Mouse (Mus musculus): ENCODE data around the gene Duox1. TPM values are rescaled to one million over a fixed set of nuclear protein-coding genes. Genes with fewer than 3 reads are reported as not detected.
A peak's percentile ranks its signal among the peaks of the same experiment; 100 is the strongest.

The Duox1 gene
- polyA plus RNA-seq, 1 experiment from 2014 or later, result 0.06 TPM

DNA sequence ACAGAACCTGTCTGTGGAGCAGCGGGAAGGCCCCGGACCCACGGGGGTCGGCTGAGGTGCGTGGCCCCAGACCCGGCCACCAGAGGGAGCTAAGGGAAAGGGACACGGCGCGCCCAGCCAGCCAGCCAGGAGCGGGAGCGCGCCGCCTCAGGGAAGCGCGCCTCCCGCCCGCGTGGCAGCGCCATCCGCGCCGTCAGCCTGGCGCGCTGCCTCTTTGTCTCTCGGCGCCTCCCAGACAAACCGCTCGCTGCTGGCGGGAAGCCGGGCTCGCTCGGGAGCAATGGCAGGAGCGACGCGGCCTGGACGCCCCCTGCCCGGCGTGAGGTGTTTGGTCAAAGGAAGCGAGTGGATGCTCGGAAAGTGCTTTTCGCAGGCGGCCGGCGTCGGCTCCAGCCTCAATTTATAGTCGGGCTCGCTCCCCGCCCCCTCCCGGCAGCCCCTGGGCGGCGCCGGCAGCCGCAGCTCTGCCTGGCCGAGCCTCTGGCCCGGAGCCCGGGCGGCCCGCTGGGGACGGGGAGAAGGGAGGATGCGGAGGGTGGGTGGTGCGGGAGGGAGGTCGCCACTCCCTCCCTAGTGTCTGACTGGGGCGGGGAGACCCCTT lies 33.2 kb downstream of the Duox1 start:
- under 1% methylated on average over 50 of the region's 63 CpGs for WGBS
- peak overlapping the region; percentile 46 for H3K4me3 ChIP-seq (ENCODE audit: low read depth, low read length)

DNA sequence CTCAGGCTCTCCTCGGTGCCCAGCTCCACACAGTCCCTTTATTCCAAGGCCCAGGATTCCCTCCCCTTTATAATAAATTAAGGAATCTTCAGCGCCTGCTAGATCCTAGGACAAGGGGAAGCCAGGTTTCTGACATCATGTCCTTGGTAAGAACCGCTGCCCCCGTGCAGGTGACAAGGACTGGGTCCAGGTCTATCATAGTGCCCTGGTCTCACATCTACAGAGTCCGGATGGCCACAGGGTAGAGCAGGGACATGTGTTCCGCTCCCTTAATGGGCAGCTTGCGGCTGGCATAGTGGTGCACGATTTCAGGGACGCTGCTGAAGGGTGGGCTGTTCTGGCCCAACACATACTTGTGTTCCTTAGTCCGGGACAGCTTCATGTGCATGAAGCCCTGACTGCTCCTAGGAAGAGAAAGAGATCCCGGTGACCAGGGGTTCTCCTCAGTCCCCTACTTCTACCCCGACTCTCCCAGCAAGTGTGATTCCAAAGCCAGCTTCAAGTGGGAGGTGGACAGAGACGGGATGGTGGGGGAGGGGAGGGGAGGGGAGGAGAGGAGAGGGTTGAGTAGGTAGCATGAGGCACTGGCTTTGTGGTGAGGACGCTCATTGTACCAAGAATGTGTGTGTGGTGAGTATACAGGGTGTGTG lies 33.8 kb downstream of the Duox1 start:
- Histone ChIP-seq H3K9me3 (replicated peaks; ENCODE audit: control insufficient read depth, low read length) (no peaks in the 10 kb centered on the region), H3K36me3 (ENCODE audit: control insufficient read depth, insufficient read depth, low read length) (peaks cover 8% of the 10 kb centered on the region; the same call in 1 of the 2 replicates), H3K27ac (ENCODE audit: low read depth, low read length) (peak overlapping the region; percentile 100), H3K4me2 (ENCODE audit: low read length) (peak overlapping the region; percentile 72), H3K4me3 (ENCODE audit: low read depth, low read length) (peak overlapping the region; percentile 46), H3K9ac (ENCODE audit: low read length) (peak overlapping the region; percentile 92), H3K4me1 (ENCODE audit: control insufficient read depth, insufficient read depth, low read length) (peaks cover 44% of the 10 kb centered on the region), H3K27me3 (replicated peaks; ENCODE audit: control insufficient read depth, insufficient read depth, low read length) (no peaks in the 10 kb centered on the region)
- DNase-seq (ENCODE audit: low spot score), result no peak
- peak; percentile 29 for ATAC-seq
- WGBS, result 9% methylated on average over 14 of the region's 14 CpGs

More for the DNA sequence above, 33.2 kb downstream of the Duox1 start:
- DNase-seq (ENCODE audit: low spot score) (peak; percentile 94), ATAC-seq (peak; percentile 82)
- Histone ChIP-seq H3K4me2 (ENCODE audit: low read length) (peak overlapping the region; percentile 72), H3K9me3 (replicated peaks; ENCODE audit: control insufficient read depth, low read length) (no peaks in the 10 kb centered on the region), H3K36me3 (ENCODE audit: control insufficient read depth, insufficient read depth, low read length) (0 out of 2 replicates have a peak, but pooled peaks cover 3% of the 10 kb centered on the region), H3K9ac (ENCODE audit: low read length) (peak overlapping the region; percentile 92), H3K4me1 (ENCODE audit: control insufficient read depth, insufficient read depth, low read length) (peaks cover 44% of the 10 kb centered on the region), H3K27me3 (replicated peaks; ENCODE audit: control insufficient read depth, insufficient read depth, low read length) (no peaks in the 10 kb centered on the region), H3K27ac (ENCODE audit: low read depth, low read length) (peak overlapping the region; percentile 100)

DNA sequence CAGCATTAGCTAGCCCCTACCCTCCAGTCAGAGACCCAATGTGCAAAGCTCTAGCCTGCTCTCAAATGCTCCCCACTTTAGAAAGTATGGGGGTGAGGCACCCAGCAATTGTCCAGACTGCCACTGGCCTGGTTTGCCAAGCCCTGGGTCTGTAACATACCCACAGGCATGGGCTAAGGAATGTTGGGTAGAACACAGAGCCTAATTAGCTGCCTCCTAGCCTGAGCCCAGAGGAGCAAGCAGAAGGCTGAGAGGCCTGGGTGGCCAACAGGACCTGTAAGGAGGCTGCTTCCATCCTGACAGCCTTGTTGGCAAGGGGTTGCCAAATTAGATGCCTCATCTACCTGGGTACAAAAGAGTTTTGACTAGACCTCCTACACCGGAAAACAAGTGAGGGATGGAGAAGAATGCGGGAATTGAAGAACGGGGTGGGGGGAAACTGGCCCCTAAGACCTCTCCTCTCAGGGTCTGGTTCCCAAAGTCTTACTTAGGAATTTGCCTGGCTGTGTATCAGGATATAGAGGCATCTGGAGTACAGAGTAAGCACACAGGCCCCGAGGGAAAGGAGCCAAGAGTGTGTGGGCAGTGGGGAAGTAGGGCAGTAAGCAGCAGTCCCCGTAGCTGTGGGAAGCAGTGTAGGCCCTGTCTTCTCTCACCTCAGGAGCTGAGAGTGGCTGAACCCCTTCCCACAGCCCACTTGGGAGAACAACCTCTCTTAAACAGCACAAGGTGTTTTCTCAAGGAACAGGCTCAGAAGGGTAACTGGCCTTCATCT lies 35.9 kb downstream of the Duox1 start:
- peaks cover 44% of the 10 kb centered on the region for H3K4me1 ChIP-seq (ENCODE audit: control insufficient read depth, insufficient read depth, low read length)

DNA sequence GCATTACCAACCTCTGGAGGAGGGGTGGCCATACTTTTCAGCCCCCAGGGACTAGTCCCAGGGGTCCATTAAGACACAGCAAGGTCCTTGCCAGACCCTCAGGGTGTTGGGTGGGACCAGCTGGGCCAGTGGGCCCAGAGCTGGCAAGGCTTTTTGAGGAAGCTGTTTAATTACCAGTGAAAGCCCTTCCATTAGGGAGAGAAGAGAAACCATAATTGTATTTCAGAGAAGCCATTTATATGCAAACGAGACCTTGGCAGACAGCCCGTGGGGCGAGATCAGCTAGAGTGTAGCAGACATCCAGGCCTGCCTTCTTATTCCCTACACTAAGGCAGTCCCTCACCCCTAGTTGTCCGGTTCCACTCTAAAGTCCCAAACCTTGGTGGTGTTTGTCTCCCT lies 36.5 kb downstream of the Duox1 start:
- Histone ChIP-seq H3K9me3 (replicated peaks; ENCODE audit: control insufficient read depth, low read length) (no peaks in the 10 kb centered on the region), H3K4me2 (ENCODE audit: low read length) (0 out of 2 replicates have a peak overlapping the region, but pooled peaks have one; percentile 4), H3K36me3 (ENCODE audit: control insufficient read depth, insufficient read depth, low read length) (peaks cover 26% of the 10 kb centered on the region), H3K27ac (ENCODE audit: low read depth, low read length) (peak overlapping the region; percentile 61), H3K4me3 (ENCODE audit: low read depth, low read length) (no peak overlapping the region), H3K9ac (ENCODE audit: low read length) (no peak overlapping the region), H3K27me3 (replicated peaks; ENCODE audit: control insufficient read depth, insufficient read depth, low read length) (no peaks in the 10 kb centered on the region), H3K4me1 (ENCODE audit: control insufficient read depth, insufficient read depth, low read length) (peaks cover 44% of the 10 kb centered on the region)
- under 1% methylated on average over 4 of the region's 4 CpGs for WGBS
- ATAC-seq (peak; percentile 71), DNase-seq (ENCODE audit: low spot score) (peak; percentile 97)

More for the DNA sequence above, 35.9 kb downstream of the Duox1 start:
- Histone ChIP-seq H3K4me3 (ENCODE audit: low read depth, low read length) (no peak overlapping the region), H3K9me3 (replicated peaks; ENCODE audit: control insufficient read depth, low read length) (no peaks in the 10 kb centered on the region), H3K27me3 (replicated peaks; ENCODE audit: control insufficient read depth, insufficient read depth, low read length) (no peaks in the 10 kb centered on the region), H3K36me3 (ENCODE audit: control insufficient read depth, insufficient read depth, low read length) (peaks cover 20% of the 10 kb centered on the region; the same call in 1 of the 2 replicates), H3K27ac (ENCODE audit: low read depth, low read length) (peak overlapping the region; percentile 61), H3K4me2 (ENCODE audit: low read length) (no peak overlapping the region), H3K9ac (ENCODE audit: low read length) (no peak overlapping the region)
- DNase-seq (ENCODE audit: low spot score) (peak; percentile 78), ATAC-seq (peak; percentile 24)
- 9% methylated on average over 5 of the region's 5 CpGs for WGBS

DNA sequence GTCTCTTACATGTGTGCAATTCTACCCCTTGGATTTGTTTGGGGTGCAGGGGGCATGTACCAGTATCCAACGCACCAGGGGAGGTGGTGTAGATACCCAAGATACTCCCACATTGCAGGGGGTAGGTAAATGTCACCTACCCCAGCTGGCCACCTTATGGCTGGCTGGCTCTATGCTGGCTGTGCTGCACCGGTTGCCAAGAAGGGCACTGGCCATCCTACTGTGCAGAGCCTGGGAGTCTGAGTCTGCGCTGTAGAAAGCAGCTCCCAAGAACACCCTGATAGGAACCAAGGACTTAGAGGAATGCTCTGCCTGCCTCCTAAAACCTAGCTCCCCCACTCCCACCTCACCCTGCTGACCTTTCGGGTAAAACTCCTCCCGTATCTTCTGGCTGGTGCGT lies 37.5 kb downstream of the Duox1 start:
- peaks cover 42% of the 10 kb centered on the region for H3K4me1 ChIP-seq (ENCODE audit: control insufficient read depth, insufficient read depth, low read length)
- no peak overlapping the region for H3K9ac ChIP-seq (ENCODE audit: low read length)
- H3K27ac ChIP-seq (ENCODE audit: low read depth, low read length), result no peak overlapping the region; the same call in 1 of the 2 replicates

DNA sequence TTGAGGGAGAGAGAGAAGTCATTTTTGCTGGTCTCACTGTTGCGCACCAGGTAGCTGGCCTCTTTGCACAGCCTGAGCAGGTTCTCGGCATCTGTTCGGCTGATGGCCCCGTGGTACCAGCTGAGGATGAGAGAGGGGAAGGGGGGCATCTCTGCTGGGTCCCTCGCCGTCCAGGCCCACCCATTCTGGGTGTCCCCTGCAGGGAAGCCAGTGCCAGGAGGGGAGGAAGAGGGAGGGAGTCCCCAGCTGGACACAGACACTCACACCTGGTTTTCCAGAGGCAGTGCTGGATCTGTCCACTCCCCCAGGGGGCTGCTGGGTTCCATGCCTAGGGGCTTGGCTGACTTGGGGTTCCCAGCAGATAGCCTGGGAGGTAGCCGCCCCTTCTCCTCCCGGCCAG lies 38.3 kb downstream of the Duox1 start:
- Histone ChIP-seq H3K4me1 (ENCODE audit: control insufficient read depth, insufficient read depth, low read length) (peaks cover 38% of the 10 kb centered on the region), H3K27me3 (replicated peaks; ENCODE audit: control insufficient read depth, insufficient read depth, low read length) (no peaks in the 10 kb centered on the region), H3K9ac (ENCODE audit: low read length) (no peak overlapping the region), H3K4me2 (ENCODE audit: low read length) (no peak overlapping the region), H3K36me3 (ENCODE audit: control insufficient read depth, insufficient read depth, low read length) (peaks cover 32% of the 10 kb centered on the region), H3K9me3 (replicated peaks; ENCODE audit: control insufficient read depth, low read length) (no peaks in the 10 kb centered on the region), H3K4me3 (ENCODE audit: low read depth, low read length) (no peak overlapping the region), H3K27ac (ENCODE audit: low read depth, low read length) (no peak overlapping the region)
- WGBS, result 83% methylated on average over 8 of the region's 8 CpGs
- ATAC-seq (no peak), DNase-seq (ENCODE audit: low spot score) (no peak)

More for the DNA sequence above, 37.5 kb downstream of the Duox1 start:
- no peak overlapping the region for H3K4me2 ChIP-seq (ENCODE audit: low read length)
- no peaks in the 10 kb centered on the region for H3K27me3 ChIP-seq (replicated peaks; ENCODE audit: control insufficient read depth, insufficient read depth, low read length)
- no peaks in the 10 kb centered on the region for H3K9me3 ChIP-seq (replicated peaks; ENCODE audit: control insufficient read depth, low read length)
- WGBS, result 80% methylated on average over 6 of the region's 6 CpGs
- ATAC-seq (no peak), DNase-seq (ENCODE audit: low spot score) (no peak)
- no peak overlapping the region for H3K4me3 ChIP-seq (ENCODE audit: low read depth, low read length)
- H3K36me3 ChIP-seq (ENCODE audit: control insufficient read depth, insufficient read depth, low read length), result peaks cover 29% of the 10 kb centered on the region

DNA sequence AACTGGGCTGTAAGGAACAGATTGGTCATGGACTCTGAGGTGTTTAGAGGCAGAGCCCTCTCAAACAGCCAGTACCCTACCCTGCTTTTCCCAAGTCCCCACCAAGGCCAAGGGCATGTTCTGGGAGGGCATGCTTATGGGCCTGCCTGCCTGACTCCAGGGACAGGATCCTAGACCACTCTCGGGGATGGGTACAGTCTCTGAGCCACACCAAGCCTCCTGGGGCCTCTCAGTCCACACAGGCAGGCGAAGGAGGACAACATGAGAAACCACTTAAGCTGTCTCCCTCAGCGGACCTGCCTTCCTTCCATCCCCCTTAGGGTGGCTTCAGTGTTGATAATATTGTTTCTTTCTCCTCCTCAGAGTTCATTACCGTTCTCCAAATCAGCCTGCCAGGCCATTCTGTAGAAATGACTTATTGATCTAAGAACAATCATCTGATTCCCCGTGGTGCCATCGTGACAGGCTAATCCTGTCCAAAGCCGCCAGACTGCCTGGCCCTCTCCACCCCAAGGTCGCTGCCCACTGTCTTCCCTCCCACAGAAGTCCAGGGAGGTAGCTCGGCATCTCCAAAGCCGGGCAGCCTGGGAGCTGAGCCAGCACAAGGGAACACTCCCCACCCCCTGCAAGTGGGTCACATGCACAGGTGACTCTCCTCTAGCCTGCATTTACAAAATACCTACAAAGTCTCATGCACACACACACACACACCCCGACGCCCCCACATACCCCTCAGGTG lies 38.9 kb downstream of the Duox1 start:
- H3K36me3 ChIP-seq (ENCODE audit: control insufficient read depth, insufficient read depth, low read length), result peaks cover 38% of the 10 kb centered on the region
- H3K9me3 ChIP-seq (replicated peaks; ENCODE audit: control insufficient read depth, low read length), result no peaks in the 10 kb centered on the region
- WGBS, result 66% methylated on average over 12 of the region's 12 CpGs
- H3K4me3 ChIP-seq (ENCODE audit: low read depth, low read length), result no peak overlapping the region
- no peaks in the 10 kb centered on the region for H3K27me3 ChIP-seq (replicated peaks; ENCODE audit: control insufficient read depth, insufficient read depth, low read length)
- DNase-seq (ENCODE audit: low spot score) (no peak), ATAC-seq (no peak)
- no peak overlapping the region for H3K9ac ChIP-seq (ENCODE audit: low read length)
- no peak overlapping the region for H3K27ac ChIP-seq (ENCODE audit: low read depth, low read length)
- no peak overlapping the region for H3K4me2 ChIP-seq (ENCODE audit: low read length)
- H3K4me1 ChIP-seq (ENCODE audit: control insufficient read depth, insufficient read depth, low read length), result peaks cover 35% of the 10 kb centered on the region

DNA sequence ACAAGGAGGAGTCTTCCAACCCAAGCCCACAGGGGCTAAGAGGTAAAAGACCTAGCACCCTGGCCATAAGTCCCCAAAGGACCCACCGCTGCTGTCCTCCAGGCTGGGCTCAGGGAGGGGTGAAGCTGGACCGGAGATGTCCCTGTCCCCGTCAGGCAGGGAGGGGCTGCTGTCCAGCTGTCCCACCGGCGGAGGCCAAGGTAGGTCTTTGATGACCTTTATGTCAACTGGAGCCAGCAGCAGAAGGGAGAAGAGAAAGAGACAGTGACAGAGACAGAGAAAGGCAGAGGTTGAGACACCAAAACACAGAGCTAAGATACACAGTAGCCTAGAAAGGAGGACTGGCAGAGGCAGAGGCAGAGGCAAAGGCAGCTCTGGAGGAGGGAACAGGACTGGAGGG lies 39.9 kb downstream of the Duox1 start:
- ATAC-seq (no peak), DNase-seq (ENCODE audit: low spot score) (no peak)
- H3K9ac ChIP-seq (ENCODE audit: low read length), result no peak overlapping the region
- H3K4me3 ChIP-seq (ENCODE audit: low read depth, low read length), result no peak overlapping the region
- H3K27me3 ChIP-seq (replicated peaks; ENCODE audit: control insufficient read depth, insufficient read depth, low read length), result no peaks in the 10 kb centered on the region
- no peaks in the 10 kb centered on the region for H3K9me3 ChIP-seq (replicated peaks; ENCODE audit: control insufficient read depth, low read length)
- WGBS, result 93% methylated on average over 5 of the region's 5 CpGs
- H3K27ac ChIP-seq (ENCODE audit: low read depth, low read length), result no peak overlapping the region
- peaks cover 41% of the 10 kb centered on the region for H3K36me3 ChIP-seq (ENCODE audit: control insufficient read depth, insufficient read depth, low read length)
- no peak overlapping the region for H3K4me2 ChIP-seq (ENCODE audit: low read length)
- peaks cover 26% of the 10 kb centered on the region for H3K4me1 ChIP-seq (ENCODE audit: control insufficient read depth, insufficient read depth, low read length)
